Mouse (Mus musculus): Measurements from ENCODE around the gene Ammecr1. TPM values are rescaled to one million over a fixed set of nuclear protein-coding genes. Genes with fewer than 3 reads are reported as not detected.

Ammecr1 gene
- polyA plus RNA-seq, 1 experiment: 1.6 TPM

- Histone ChIP-seq H3K4me3 (ENCODE audit: insufficient read depth, low read length) (no peak overlapping the region), H3K27ac (ENCODE audit: insufficient read depth, low read length) (no peak overlapping the region), H3K4me1 (ENCODE audit: control insufficient read depth, insufficient read depth, low read length) (no peaks in the 10 kb centered on the region)
- TF ChIP-seq CTCF (IDR thresholded peaks at IDR 0.05; ENCODE audit: extremely low read depth, insufficient read depth, low read length) (no peak), POLR2A (IDR thresholded peaks at IDR 0.05; ENCODE audit: extremely low read depth, insufficient read depth, low read length) (no peak)
Observed at GRCm38 (mm10) chrX:142928430-142928829, 38.1 kb downstream of the Ammecr1 start.

GRCm38 (mm10) chrX:142917394-142917793 lies 49.1 kb downstream of the Ammecr1 start:
- H3K27ac ChIP-seq (ENCODE audit: insufficient read depth, low read length): no peak overlapping the region
- TF ChIP-seq POLR2A (IDR thresholded peaks at IDR 0.05; ENCODE audit: extremely low read depth, insufficient read depth, low read length): no peak
- TF ChIP-seq CTCF (IDR thresholded peaks at IDR 0.05; ENCODE audit: extremely low read depth, insufficient read depth, low read length): no peak
- H3K4me1 ChIP-seq (ENCODE audit: control insufficient read depth, insufficient read depth, low read length): no peaks in the 10 kb centered on the region
- no peak overlapping the region for H3K4me3 ChIP-seq (ENCODE audit: insufficient read depth, low read length)

DNA sequence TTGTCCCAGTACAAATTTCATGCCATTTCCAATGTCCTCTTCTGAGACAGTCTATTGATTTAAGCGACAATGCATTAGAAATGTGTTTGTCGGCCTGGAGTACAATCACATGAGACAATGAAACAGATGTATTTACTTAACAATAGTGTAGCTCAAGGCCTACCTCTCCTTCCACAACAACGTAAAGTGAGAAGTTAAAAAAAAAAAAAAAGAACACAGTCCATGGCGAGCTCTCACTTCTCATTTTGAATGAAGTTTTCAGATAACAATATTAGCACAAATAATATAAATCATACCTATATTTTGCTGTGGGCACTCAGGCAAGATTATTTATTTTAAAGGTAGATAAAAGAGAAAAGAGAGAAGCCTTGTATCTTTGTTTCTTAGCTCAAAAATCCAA lies 49.8 kb downstream of the Ammecr1 start:
- TF ChIP-seq CTCF (IDR thresholded peaks at IDR 0.05; ENCODE audit: extremely low read depth, insufficient read depth, low read length) (no peak), POLR2A (IDR thresholded peaks at IDR 0.05; ENCODE audit: extremely low read depth, insufficient read depth, low read length) (no peak)
- no peak overlapping the region for H3K4me3 ChIP-seq (ENCODE audit: insufficient read depth, low read length)
- no peak overlapping the region for H3K27ac ChIP-seq (ENCODE audit: insufficient read depth, low read length)
- no peaks in the 10 kb centered on the region for H3K4me1 ChIP-seq (ENCODE audit: control insufficient read depth, insufficient read depth, low read length)

GRCm38 (mm10) chrX:142914208-142914607 lies 52.3 kb downstream of the Ammecr1 start:
- Histone ChIP-seq H3K4me3 (ENCODE audit: insufficient read depth, low read length) (no peak overlapping the region), H3K4me1 (ENCODE audit: control insufficient read depth, insufficient read depth, low read length) (no peaks in the 10 kb centered on the region), H3K27ac (ENCODE audit: insufficient read depth, low read length) (no peak overlapping the region)
- TF ChIP-seq CTCF (IDR thresholded peaks at IDR 0.05; ENCODE audit: extremely low read depth, insufficient read depth, low read length): no peak
- TF ChIP-seq POLR2A (IDR thresholded peaks at IDR 0.05; ENCODE audit: extremely low read depth, insufficient read depth, low read length): no peak

- Histone ChIP-seq H3K27ac (ENCODE audit: insufficient read depth, low read length) (no peak overlapping the region), H3K4me3 (ENCODE audit: insufficient read depth, low read length) (no peak overlapping the region)
- TF ChIP-seq CTCF (IDR thresholded peaks at IDR 0.05; ENCODE audit: extremely low read depth, insufficient read depth, low read length) (no peak), POLR2A (IDR thresholded peaks at IDR 0.05; ENCODE audit: extremely low read depth, insufficient read depth, low read length) (no peak)
Observed at GRCm38 (mm10) chrX:142903854-142904253, 62.7 kb downstream of the Ammecr1 start.

DNA sequence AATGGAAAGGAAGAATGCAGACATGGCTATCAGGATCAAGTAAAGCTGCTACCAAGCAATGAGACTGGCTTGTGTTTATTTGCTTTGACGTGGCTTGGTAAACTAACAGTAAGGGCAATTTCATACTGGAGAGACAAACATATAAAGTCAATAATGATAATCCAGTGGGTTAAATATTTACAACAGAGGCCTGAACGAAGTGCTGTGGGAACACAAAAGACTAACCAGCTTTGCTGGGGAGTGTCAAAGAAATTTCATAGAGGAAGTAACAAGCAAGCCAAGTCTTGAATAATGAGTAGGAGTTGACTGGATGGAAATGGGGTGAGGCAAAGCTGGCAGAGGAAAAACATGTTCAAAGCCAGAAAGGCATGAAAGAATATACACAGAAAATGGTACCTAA lies 63.9 kb downstream of the Ammecr1 start:
- H3K4me3 ChIP-seq (ENCODE audit: insufficient read depth, low read length): no peak overlapping the region
- no peak for TF ChIP-seq POLR2A (IDR thresholded peaks at IDR 0.05; ENCODE audit: extremely low read depth, insufficient read depth, low read length)
- TF ChIP-seq CTCF (IDR thresholded peaks at IDR 0.05; ENCODE audit: extremely low read depth, insufficient read depth, low read length): no peak
- H3K4me1 ChIP-seq (ENCODE audit: control insufficient read depth, insufficient read depth, low read length): no peaks in the 10 kb centered on the region
- H3K27ac ChIP-seq (ENCODE audit: insufficient read depth, low read length): no peak overlapping the region

More at GRCm38 (mm10) chrX:142903854-142904253, 62.7 kb downstream of the Ammecr1 start:
- no peaks in the 10 kb centered on the region for H3K4me1 ChIP-seq (ENCODE audit: control insufficient read depth, insufficient read depth, low read length)

DNA sequence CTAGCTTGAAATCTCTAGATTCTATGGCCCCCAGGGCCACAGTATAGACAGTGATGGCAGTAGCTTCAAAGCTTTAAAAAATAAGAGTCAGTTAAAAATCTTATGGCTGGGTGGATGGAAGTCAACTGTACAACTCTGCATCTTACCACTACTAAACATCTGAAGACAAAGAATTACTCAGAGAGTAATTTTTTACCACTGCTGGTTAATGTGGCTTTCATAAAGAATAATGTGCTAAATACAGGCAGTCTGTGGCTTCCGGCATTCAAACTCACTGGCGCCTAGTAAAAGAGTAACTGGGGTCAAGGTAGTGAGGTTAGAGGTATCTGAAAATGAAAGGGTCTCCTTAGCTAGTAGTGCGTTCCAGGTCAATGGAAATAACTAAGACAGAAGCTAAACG lies 64.6 kb downstream of the Ammecr1 start:
- Histone ChIP-seq H3K4me1 (ENCODE audit: control insufficient read depth, insufficient read depth, low read length) (no peaks in the 10 kb centered on the region), H3K27ac (ENCODE audit: insufficient read depth, low read length) (no peak overlapping the region), H3K4me3 (ENCODE audit: insufficient read depth, low read length) (no peak overlapping the region)
- no peak for TF ChIP-seq CTCF (IDR thresholded peaks at IDR 0.05; ENCODE audit: extremely low read depth, insufficient read depth, low read length)
- no peak for TF ChIP-seq POLR2A (IDR thresholded peaks at IDR 0.05; ENCODE audit: extremely low read depth, insufficient read depth, low read length)

DNA sequence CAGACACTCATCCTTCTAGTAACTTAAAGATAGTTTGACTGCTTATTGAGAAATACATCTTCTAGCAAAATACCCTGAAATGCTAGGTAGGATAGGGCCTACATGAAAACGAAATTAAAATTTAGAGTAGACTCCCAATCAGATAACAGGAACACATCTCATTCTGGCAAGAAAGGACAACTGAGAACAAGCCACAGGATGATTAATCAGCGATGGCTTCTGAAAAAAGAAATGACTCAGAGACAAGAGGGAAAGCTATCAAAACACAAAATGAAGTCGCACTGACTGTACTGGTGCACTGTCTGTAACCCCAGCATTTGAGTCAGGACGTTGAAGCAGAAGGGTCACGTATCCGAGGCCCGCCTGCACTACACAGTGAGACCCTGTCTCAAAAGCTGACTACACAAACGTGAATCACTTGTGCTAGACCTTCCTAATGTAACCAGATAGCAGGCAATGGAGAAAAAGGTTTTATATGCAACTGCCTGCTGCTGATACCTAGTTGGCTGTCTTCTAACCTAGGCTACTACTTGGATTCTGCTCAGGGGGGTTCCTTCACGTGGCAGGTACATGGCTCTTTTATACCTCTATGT lies 68.1 kb downstream of the Ammecr1 start:
- H3K4me1 ChIP-seq (ENCODE audit: control insufficient read depth, insufficient read depth, low read length): no peaks in the 10 kb centered on the region
- H3K4me3 ChIP-seq (ENCODE audit: insufficient read depth, low read length): no peak overlapping the region
- TF ChIP-seq CTCF (IDR thresholded peaks at IDR 0.05; ENCODE audit: extremely low read depth, insufficient read depth, low read length) (no peak), POLR2A (IDR thresholded peaks at IDR 0.05; ENCODE audit: extremely low read depth, insufficient read depth, low read length) (no peak)

DNA sequence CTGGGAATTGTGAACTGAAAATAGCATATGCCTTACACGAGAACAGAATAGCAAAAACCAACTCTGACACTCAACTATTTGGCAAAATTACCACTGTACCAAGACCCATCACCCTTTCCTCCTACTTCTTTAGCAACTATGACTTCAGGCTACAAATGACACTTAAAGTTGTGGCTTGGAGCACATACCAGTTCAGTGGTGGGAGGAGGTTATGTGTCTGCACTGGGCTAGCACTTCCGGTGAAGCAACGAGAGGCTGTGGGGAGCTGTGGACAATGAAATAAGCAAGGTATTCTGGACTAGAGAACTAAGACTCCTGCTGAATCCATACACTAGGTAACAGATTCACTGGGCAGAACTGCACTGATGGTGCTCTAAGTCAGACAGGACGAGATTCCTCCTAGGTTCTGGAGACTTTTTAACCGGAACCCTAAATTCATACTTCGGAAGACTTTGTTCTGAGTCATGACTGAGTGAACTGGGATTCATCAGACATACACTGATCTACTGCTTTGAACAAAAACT lies 69.0 kb downstream of the Ammecr1 start:
- TF ChIP-seq POLR2A (IDR thresholded peaks at IDR 0.05; ENCODE audit: extremely low read depth, insufficient read depth, low read length) (no peak), CTCF (IDR thresholded peaks at IDR 0.05; ENCODE audit: extremely low read depth, insufficient read depth, low read length) (no peak)
- Histone ChIP-seq H3K4me3 (ENCODE audit: insufficient read depth, low read length) (no peak overlapping the region), H3K4me1 (ENCODE audit: control insufficient read depth, insufficient read depth, low read length) (no peaks in the 10 kb centered on the region), H3K27ac (ENCODE audit: insufficient read depth, low read length) (no peak overlapping the region)

More for the DNA sequence above, 68.1 kb downstream of the Ammecr1 start:
- H3K27ac ChIP-seq (ENCODE audit: insufficient read depth, low read length): no peak overlapping the region

- no peaks in the 10 kb centered on the region for H3K4me1 ChIP-seq (ENCODE audit: control insufficient read depth, insufficient read depth, low read length)
- no peak overlapping the region for H3K4me3 ChIP-seq (ENCODE audit: insufficient read depth, low read length)
- no peak overlapping the region for H3K27ac ChIP-seq (ENCODE audit: insufficient read depth, low read length)
- TF ChIP-seq POLR2A (IDR thresholded peaks at IDR 0.05; ENCODE audit: extremely low read depth, insufficient read depth, low read length) (no peak), CTCF (IDR thresholded peaks at IDR 0.05; ENCODE audit: extremely low read depth, insufficient read depth, low read length) (no peak)
Observed at GRCm38 (mm10) chrX:142895316-142895715, 71.2 kb downstream of the Ammecr1 start.
